Mouse (Mus musculus) liver, postnatal 0 days (tissue): ENCODE data around the gene Syn3. TPM values are rescaled to one million over a fixed set of nuclear protein-coding genes. Genes with fewer than 3 reads are reported as not detected.

Source experiments
- ATAC-seq: fragments of 200-750 bp; cut with Nextera tagmentation; 2 replicates; pipeline ENCODE4 v1.8.0; 2017; ENCODE audit warnings: mild to moderate bottlenecking, moderate library complexity
- DNase-seq: peaks from one replicate; pipeline ENCODE4 v3.0.0-alpha.2; 2016
- H3K27ac ChIP-seq: fragments of 300-500 bp; sonication (generic); 2 replicates; pipeline ENCODE4 v1.5.1; 2014; ENCODE audit warnings: antibody characterized with exemption, moderate library complexity, mild to moderate bottlenecking, low read depth
- H3K27me3 ChIP-seq: fragments of 300-500 bp; sonication (generic); 2 replicates; pipeline ENCODE4 v1.6.1; 2014; ENCODE audit warnings: low read length, control low read depth, mixed read lengths; ENCODE audit not compliant: insufficient read depth
- H3K36me3 ChIP-seq: fragments of 300-500 bp; sonication (generic); replicated peaks from 2 replicates; pipeline ENCODE4 v1.6.1; 2014; ENCODE audit warnings: mild to moderate bottlenecking, control low read depth, low read length, moderate library complexity, mixed read lengths; ENCODE audit not compliant: insufficient read depth
- H3K4me1 ChIP-seq: fragments of 300-500 bp; sonication (generic); 2 replicates; pipeline ENCODE4 v1.6.1; 2014; ENCODE audit warnings: antibody characterized with exemption, mild to moderate bottlenecking, control low read depth; ENCODE audit not compliant: insufficient read depth
- H3K4me2 ChIP-seq: fragments of 300-500 bp; sonication (generic); 2 replicates; pipeline ENCODE4 v1.6.1; 2014; ENCODE audit warnings: low read depth, mild to moderate bottlenecking, low read length, moderate library complexity, mixed read lengths
- H3K4me3 ChIP-seq: fragments of 300-500 bp; sonication (generic); 2 replicates; pipeline ENCODE4 v1.5.1; 2014; ENCODE audit warnings: low read depth, low read length
- H3K9ac ChIP-seq: fragments of 300-500 bp; sonication (generic); replicated peaks from 2 replicates; pipeline ENCODE4 v1.6.1; 2014; ENCODE audit warnings: mild to moderate bottlenecking, moderate library complexity
- H3K9me3 ChIP-seq: fragments of 300-500 bp; sonication (generic); 2 replicates; pipeline ENCODE4 v1.6.1; 2016; ENCODE audit warnings: mild to moderate bottlenecking, control low read depth, low read length, mixed read lengths
- CTCF ChIP-seq: sonication (generic); IDR thresholded peaks from 2 replicates; pipeline ENCODE4 v1.5.1; 2016; ENCODE audit warnings: antibody characterized with exemption, low read depth
- EP300 ChIP-seq: IDR thresholded peaks from 2 replicates; pipeline ENCODE4 v1.6.1; 2016; ENCODE audit warnings: antibody characterized with exemption, low read depth, mild to moderate bottlenecking
- WGBS: fragments of 180-500 bp; shearing (Covaris S2); extraction: QIAGEN DNeasy Blood & Tissue Kit; methylation state at CpG from one replicate; pipeline ENCODE4 v1.1.7; 2014; ENCODE audit not compliant: insufficient replicate concordance; 5-methylcytosine and 5-hydroxymethylcytosine counted together
- polyA plus RNA-seq: library from polyadenylated mRNA; unstranded; fragments of >200 nt; fragmentation: Nextera tagmentation; extraction: Ambion mirVana; gene quantifications from 2 replicates; pipeline ENCODE4 v1.2.1, GENCODE M21; 2015

Syn3 gene
- polyA plus RNA-seq, 1 experiment from 2014 or later: 0.25 TPM

GRCm38 (mm10) chr10:86182183-86182805 is 316.4 kb downstream of the Syn3 start:
- H3K9ac ChIP-seq: no peak overlapping the region
- H3K4me2 ChIP-seq: no peak overlapping the region
- ATAC-seq (no peak; the same call in 1 of the 2 replicates), DNase-seq (peak; percentile 72)
- H3K4me1 ChIP-seq: no peaks in the 10 kb centered on the region
- no peaks in the 10 kb centered on the region for H3K36me3 ChIP-seq
- no peak overlapping the region for H3K4me3 ChIP-seq
- 42% methylated on average over 3 of the region's 3 CpGs for whole genome bisulfite sequencing
- no peak overlapping the region for H3K27ac ChIP-seq
- TF ChIP-seq EP300 (no peak), CTCF (peak; percentile 78)
- no peaks in the 10 kb centered on the region for H3K9me3 ChIP-seq
- H3K27me3 ChIP-seq: no peaks in the 10 kb centered on the region

GRCm38 (mm10) chr10:86176411-86176810 is 322.3 kb downstream of the Syn3 start:
- no peak for DNase-seq
- Histone ChIP-seq H3K9me3 (no peaks in the 10 kb centered on the region), H3K4me2 (no peak overlapping the region), H3K4me3 (no peak overlapping the region), H3K27me3 (no peaks in the 10 kb centered on the region), H3K4me1 (no peaks in the 10 kb centered on the region), H3K27ac (no peak overlapping the region), H3K36me3 (no peaks in the 10 kb centered on the region), H3K9ac (no peak overlapping the region)
- no peak for ATAC-seq
- no peak for TF ChIP-seq EP300
- no peak for TF ChIP-seq CTCF
- 69% methylated on average over 2 of the region's 2 CpGs for WGBS

- DNase-seq (no peak), ATAC-seq (peak; percentile 50; the same call in 1 of the 2 replicates)
- TF ChIP-seq CTCF: no peak
- no peak for TF ChIP-seq EP300
- H3K9ac ChIP-seq: no peak overlapping the region
- 47% methylated on average over 6 of the region's 6 CpGs for whole genome bisulfite sequencing
- no peaks in the 10 kb centered on the region for H3K27me3 ChIP-seq
- H3K27ac ChIP-seq: 0 out of 2 replicates have a peak overlapping the region, but pooled peaks have one; percentile 45
- H3K36me3 ChIP-seq: no peaks in the 10 kb centered on the region
- no peaks in the 10 kb centered on the region for H3K9me3 ChIP-seq
- no peak overlapping the region for H3K4me2 ChIP-seq
- H3K4me3 ChIP-seq: no peak overlapping the region
- H3K4me1 ChIP-seq: no peaks in the 10 kb centered on the region
These were observed 324.7 kb downstream of the Syn3 start for GRCm38 (mm10) chr10:86174017-86174416.

GRCm38 (mm10) chr10:86173284-86173683 is 325.4 kb downstream of the Syn3 start:
- no peak overlapping the region for H3K9ac ChIP-seq
- 71% methylated on average over 4 of the region's 4 CpGs for WGBS
- TF ChIP-seq EP300: no peak
- TF ChIP-seq CTCF: no peak

GRCm38 (mm10) chr10:86171246-86171645 is 327.4 kb downstream of the Syn3 start:
- H3K9ac ChIP-seq: no peak overlapping the region
- peaks cover 10% of the 10 kb centered on the region; the same call in 1 of the 2 replicates for H3K4me1 ChIP-seq
- no peaks in the 10 kb centered on the region for H3K9me3 ChIP-seq
- TF ChIP-seq CTCF (no peak), EP300 (no peak)
- DNase-seq (no peak), ATAC-seq (no peak)
- no peaks in the 10 kb centered on the region for H3K27me3 ChIP-seq
- H3K36me3 ChIP-seq: no peaks in the 10 kb centered on the region
- H3K27ac ChIP-seq: no peak overlapping the region
- WGBS: 85% methylated on average over 1 of the region's 1 CpGs
- no peak overlapping the region for H3K4me2 ChIP-seq
- no peak overlapping the region for H3K4me3 ChIP-seq

More at GRCm38 (mm10) chr10:86173284-86173683, 325.4 kb downstream of the Syn3 start:
- no peak overlapping the region for H3K4me2 ChIP-seq
- no peak overlapping the region for H3K27ac ChIP-seq
- H3K4me3 ChIP-seq: no peak overlapping the region
- no peaks in the 10 kb centered on the region for H3K9me3 ChIP-seq
- DNase-seq (no peak), ATAC-seq (no peak)
- H3K27me3 ChIP-seq: no peaks in the 10 kb centered on the region
- no peaks in the 10 kb centered on the region for H3K4me1 ChIP-seq
- H3K36me3 ChIP-seq: no peaks in the 10 kb centered on the region

GRCm38 (mm10) chr10:86168084-86168483 is 330.6 kb downstream of the Syn3 start:
- Histone ChIP-seq H3K4me3 (no peak overlapping the region), H3K4me1 (peaks cover 13% of the 10 kb centered on the region; the same call in 1 of the 2 replicates), H3K9me3 (no peaks in the 10 kb centered on the region), H3K4me2 (no peak overlapping the region), H3K9ac (no peak overlapping the region), H3K27ac (no peak overlapping the region), H3K27me3 (no peaks in the 10 kb centered on the region), H3K36me3 (no peaks in the 10 kb centered on the region)
- DNase-seq: no peak
- no peak for TF ChIP-seq EP300
- no peak for TF ChIP-seq CTCF
- ATAC-seq: no peak
- 38% methylated on average over 2 of the region's 2 CpGs for WGBS
